Mouse (Mus musculus) forebrain, embryonic 15.5 days (tissue): ENCODE data around the gene Pla2g4d. TPM values are rescaled to one million over a fixed set of nuclear protein-coding genes. Genes with fewer than 3 reads are reported as not detected.

Experiments
- ATAC-seq: fragments of 200-750 bp; cut with Nextera tagmentation; replicated peaks from 2 replicates; pipeline ENCODE4 v1.8.0; 2017; ENCODE audit warnings: mild to moderate bottlenecking, moderate TSS enrichment, moderate library complexity
- H3K27ac ChIP-seq: fragments of 300-500 bp; sonication (generic); replicated peaks from 2 replicates; pipeline ENCODE4 v1.5.1; 2015; ENCODE audit warnings: mild to moderate bottlenecking, inconsistent platforms
- H3K27me3 ChIP-seq: fragments of 300-500 bp; sonication (generic); 2 replicates; pipeline ENCODE4 v1.6.1; 2015; ENCODE audit warnings: inconsistent platforms
- H3K36me3 ChIP-seq: fragments of 300-500 bp; sonication (generic); 2 replicates; pipeline ENCODE4 v1.6.1; 2015; ENCODE audit warnings: mild to moderate bottlenecking, inconsistent platforms
- H3K4me1 ChIP-seq: fragments of 300-500 bp; sonication (generic); 2 replicates; pipeline ENCODE4 v1.6.1; 2015; ENCODE audit warnings: inconsistent platforms
- H3K4me2 ChIP-seq: fragments of 300-500 bp; sonication (generic); replicated peaks from 2 replicates; pipeline ENCODE4 v1.6.1; 2015; ENCODE audit warnings: mild to moderate bottlenecking, inconsistent platforms
- H3K4me3 ChIP-seq: fragments of 300-500 bp; sonication (generic); 2 replicates; pipeline ENCODE4 v1.5.1; 2015; ENCODE audit warnings: mild to moderate bottlenecking, inconsistent platforms
- H3K9ac ChIP-seq: fragments of 300-500 bp; sonication (generic); replicated peaks from 2 replicates; pipeline ENCODE4 v1.6.1; 2015; ENCODE audit warnings: mild to moderate bottlenecking, inconsistent platforms
- H3K9me3 ChIP-seq: fragments of 300-500 bp; sonication (generic); 2 replicates; pipeline ENCODE4 v1.6.1; 2016; ENCODE audit warnings: inconsistent platforms
- WGBS: fragments of 180-500 bp; shearing (Covaris S2); methylation state at CpG from one replicate; pipeline ENCODE4 v1.1.7; 2015; ENCODE audit warnings: mixed read lengths; 5-methylcytosine and 5-hydroxymethylcytosine counted together
- polyA plus RNA-seq: library from polyadenylated mRNA; unstranded; fragments of >200 nt; fragmentation: Nextera tagmentation; extraction: Ambion mirVana; gene quantifications from 2 replicates; pipeline ENCODE4 v1.2.1, GENCODE M21; 2015

The Pla2g4d gene
- polyA plus RNA-seq, 1 experiment from 2014 or later, result not detected

- no peak for ATAC-seq
- H3K27ac ChIP-seq, result no peak overlapping the region
- no peaks in the 10 kb centered on the region for H3K36me3 ChIP-seq
- no peaks in the 10 kb centered on the region for H3K9me3 ChIP-seq
- no peak overlapping the region for H3K9ac ChIP-seq
- H3K27me3 ChIP-seq, result no peaks in the 10 kb centered on the region
- WGBS, result 84% methylated on average over 4 of the region's 4 CpGs
- no peaks in the 10 kb centered on the region for H3K4me1 ChIP-seq
- H3K4me3 ChIP-seq, result no peak overlapping the region
- H3K4me2 ChIP-seq, result no peak overlapping the region
These were observed 3.4 kb downstream of the Pla2g4d start for GRCm38 (mm10) chr2:120285639-120286038.

- no peak overlapping the region for H3K4me2 ChIP-seq
- H3K9me3 ChIP-seq, result no peaks in the 10 kb centered on the region
- no peaks in the 10 kb centered on the region for H3K36me3 ChIP-seq
- no peak for ATAC-seq
- no peak overlapping the region for H3K9ac ChIP-seq
- no peak overlapping the region for H3K4me3 ChIP-seq
- H3K4me1 ChIP-seq, result no peaks in the 10 kb centered on the region
- no peak overlapping the region for H3K27ac ChIP-seq
- H3K27me3 ChIP-seq, result no peaks in the 10 kb centered on the region
These were observed 4.3 kb downstream of the Pla2g4d start for GRCm38 (mm10) chr2:120284705-120285104.

GRCm38 (mm10) chr2:120284094-120284493 lies 4.9 kb downstream of the Pla2g4d start:
- Histone ChIP-seq H3K36me3 (no peaks in the 10 kb centered on the region), H3K4me2 (no peak overlapping the region), H3K27ac (no peak overlapping the region), H3K27me3 (no peaks in the 10 kb centered on the region), H3K4me3 (no peak overlapping the region), H3K9me3 (no peaks in the 10 kb centered on the region), H3K9ac (no peak overlapping the region), H3K4me1 (no peaks in the 10 kb centered on the region)
- WGBS, result 79% methylated on average over 5 of the region's 5 CpGs
- no peak for ATAC-seq

- H3K9me3 ChIP-seq, result no peaks in the 10 kb centered on the region
- H3K27me3 ChIP-seq, result no peaks in the 10 kb centered on the region
- no peak for ATAC-seq
- no peak overlapping the region for H3K4me2 ChIP-seq
- 60% methylated on average over 6 of the region's 6 CpGs for WGBS
- H3K36me3 ChIP-seq, result no peaks in the 10 kb centered on the region
- no peak overlapping the region for H3K9ac ChIP-seq
- H3K4me3 ChIP-seq, result no peak overlapping the region
- H3K27ac ChIP-seq, result no peak overlapping the region
- no peaks in the 10 kb centered on the region for H3K4me1 ChIP-seq
These were observed 5.4 kb downstream of the Pla2g4d start for GRCm38 (mm10) chr2:120283550-120283949.

GRCm38 (mm10) chr2:120281221-120281620 lies 7.8 kb downstream of the Pla2g4d start:
- no peak overlapping the region for H3K4me3 ChIP-seq
- H3K9me3 ChIP-seq, result no peaks in the 10 kb centered on the region
- H3K27me3 ChIP-seq, result no peaks in the 10 kb centered on the region
- H3K4me2 ChIP-seq, result no peak overlapping the region
- ATAC-seq, result no peak
- H3K9ac ChIP-seq, result no peak overlapping the region
- no peaks in the 10 kb centered on the region for H3K4me1 ChIP-seq
- H3K27ac ChIP-seq, result no peak overlapping the region
- H3K36me3 ChIP-seq, result no peaks in the 10 kb centered on the region
- WGBS, result 55% methylated on average over 3 of the region's 3 CpGs

- H3K9ac ChIP-seq, result no peak overlapping the region
- H3K36me3 ChIP-seq, result no peaks in the 10 kb centered on the region
- no peaks in the 10 kb centered on the region for H3K4me1 ChIP-seq
- 16% methylated on average over 8 of the region's 8 CpGs for WGBS
- no peak overlapping the region for H3K27ac ChIP-seq
- H3K27me3 ChIP-seq, result no peaks in the 10 kb centered on the region
- no peak overlapping the region for H3K4me2 ChIP-seq
- no peak overlapping the region for H3K4me3 ChIP-seq
- no peak for ATAC-seq
- no peaks in the 10 kb centered on the region for H3K9me3 ChIP-seq
These were observed 9.0 kb downstream of the Pla2g4d start for GRCm38 (mm10) chr2:120279961-120280360.

GRCm38 (mm10) chr2:120276951-120277350 lies 12.0 kb downstream of the Pla2g4d start:
- H3K27me3 ChIP-seq, result no peaks in the 10 kb centered on the region
- H3K4me1 ChIP-seq, result no peaks in the 10 kb centered on the region
- no peak for ATAC-seq
- no peaks in the 10 kb centered on the region for H3K36me3 ChIP-seq
- no peak overlapping the region for H3K4me3 ChIP-seq
- H3K9me3 ChIP-seq, result no peaks in the 10 kb centered on the region
- H3K27ac ChIP-seq, result no peak overlapping the region
- H3K9ac ChIP-seq, result no peak overlapping the region
- 75% methylated on average over 4 of the region's 4 CpGs for WGBS
- H3K4me2 ChIP-seq, result no peak overlapping the region

GRCm38 (mm10) chr2:120268635-120269034 lies 20.4 kb downstream of the Pla2g4d start:
- no peak overlapping the region for H3K9ac ChIP-seq
- no peaks in the 10 kb centered on the region for H3K27me3 ChIP-seq
- no peaks in the 10 kb centered on the region for H3K36me3 ChIP-seq
- H3K4me2 ChIP-seq, result no peak overlapping the region
- no peaks in the 10 kb centered on the region for H3K9me3 ChIP-seq
- 5% methylated on average over 9 of the region's 9 CpGs for WGBS
- H3K4me3 ChIP-seq, result no peak overlapping the region
- no peak overlapping the region for H3K27ac ChIP-seq
- ATAC-seq, result no peak
- H3K4me1 ChIP-seq, result no peaks in the 10 kb centered on the region; the same call in 1 of the 2 replicates

GRCm38 (mm10) chr2:120265523-120265922 lies 23.5 kb downstream of the Pla2g4d start:
- 80% methylated on average over 6 of the region's 6 CpGs for WGBS
- no peak overlapping the region for H3K27ac ChIP-seq
- no peaks in the 10 kb centered on the region for H3K9me3 ChIP-seq
- H3K4me3 ChIP-seq, result no peak overlapping the region
- no peaks in the 10 kb centered on the region for H3K36me3 ChIP-seq
- ATAC-seq, result no peak
- H3K27me3 ChIP-seq, result no peaks in the 10 kb centered on the region
- no peak overlapping the region for H3K9ac ChIP-seq
- no peak overlapping the region for H3K4me2 ChIP-seq
- H3K4me1 ChIP-seq, result no peaks in the 10 kb centered on the region; the same call in 1 of the 2 replicates

- H3K4me2 ChIP-seq, result no peak overlapping the region
- H3K4me1 ChIP-seq, result no peaks in the 10 kb centered on the region; the same call in 1 of the 2 replicates
- WGBS, result 61% methylated on average over 10 of the region's 10 CpGs
- H3K27ac ChIP-seq, result no peak overlapping the region
- H3K27me3 ChIP-seq, result no peaks in the 10 kb centered on the region
- ATAC-seq, result no peak
- no peaks in the 10 kb centered on the region for H3K36me3 ChIP-seq
- no peak overlapping the region for H3K9ac ChIP-seq
- H3K9me3 ChIP-seq, result no peaks in the 10 kb centered on the region
- H3K4me3 ChIP-seq, result no peak overlapping the region
These were observed 24.1 kb downstream of the Pla2g4d start for GRCm38 (mm10) chr2:120264858-120265257.

GRCm38 (mm10) chr2:120262876-120263275 lies 26.1 kb downstream of the Pla2g4d start:
- H3K4me3 ChIP-seq, result no peak overlapping the region
- H3K36me3 ChIP-seq, result no peaks in the 10 kb centered on the region
- WGBS, result 33% methylated on average over 1 of the region's 1 CpGs
- no peaks in the 10 kb centered on the region for H3K27me3 ChIP-seq
- H3K9me3 ChIP-seq, result no peaks in the 10 kb centered on the region
- ATAC-seq, result no peak
- no peaks in the 10 kb centered on the region for H3K4me1 ChIP-seq
- no peak overlapping the region for H3K9ac ChIP-seq
- no peak overlapping the region for H3K27ac ChIP-seq
- H3K4me2 ChIP-seq, result no peak overlapping the region

GRCm38 (mm10) chr2:120261346-120261745 lies 27.7 kb downstream of the Pla2g4d start:
- no peak overlapping the region for H3K27ac ChIP-seq
- H3K4me2 ChIP-seq, result no peak overlapping the region
- H3K27me3 ChIP-seq, result no peaks in the 10 kb centered on the region
- no peak overlapping the region for H3K4me3 ChIP-seq
- H3K9ac ChIP-seq, result no peak overlapping the region
- H3K36me3 ChIP-seq, result no peaks in the 10 kb centered on the region
- WGBS, result 73% methylated on average over 3 of the region's 3 CpGs
- no peak for ATAC-seq
- H3K4me1 ChIP-seq, result no peaks in the 10 kb centered on the region
- no peaks in the 10 kb centered on the region for H3K9me3 ChIP-seq

- H3K4me1 ChIP-seq, result no peaks in the 10 kb centered on the region
- H3K4me3 ChIP-seq, result no peak overlapping the region
- ATAC-seq, result no peak
These were observed 32.7 kb downstream of the Pla2g4d start for GRCm38 (mm10) chr2:120256259-120256658.

More at GRCm38 (mm10) chr2:120256259-120256658, 32.7 kb downstream of the Pla2g4d start:
- H3K27ac ChIP-seq, result no peak overlapping the region
- H3K27me3 ChIP-seq, result no peaks in the 10 kb centered on the region
- no peak overlapping the region for H3K4me2 ChIP-seq
- H3K9me3 ChIP-seq, result no peaks in the 10 kb centered on the region
- no peak overlapping the region for H3K9ac ChIP-seq
- H3K36me3 ChIP-seq, result no peaks in the 10 kb centered on the region
